Mouse (Mus musculus) gastrocnemius, postnatal 25 days (tissue): Measurements from ENCODE around the gene Nudt3. TPM values are rescaled to one million over a fixed set of nuclear protein-coding genes. Genes with fewer than 3 reads are reported as not detected.
"Not testable (repeated sequence)": the region's sequence is repeated elsewhere in the genome, so short reads cannot be mapped to it uniquely, and the experiment has no call there.

Source experiments
- DNase-seq: peaks from one replicate; pipeline ENCODE4 v3.0.0; 2022
- long read RNA-seq, 2 experiments: library from polyadenylated mRNA; stranded (forward); transcript quantifications; one replicate each; pipeline ENCODE4 v2.0.0; 2021
- total RNA-seq, 2 experiments: library from RNA; stranded (reverse); gene quantifications; 1 replicate in 1 of 2; 2 replicates in 1 of 2; pipeline ENCODE4 v1.2.3; 2021

Gene Nudt3
- 100 to 1,000 TPM; 201 to 245 TPM for total RNA-seq
- long read RNA-seq, experiment 1, transcript Nudt3-201 (5 exons, 2,223 nt) = major isoform, 17 of 294 reads
- long read RNA-seq, experiment 1, partial matches to known transcripts = 0 of 294 reads
- long read RNA-seq, experiment 1, other reads (novel, unspliced or antisense) = 274 of 294 reads
- long read RNA-seq, experiment 2, transcript Nudt3-201 (5 exons, 2,223 nt) = major isoform, 12 of 127 reads
- long read RNA-seq, experiment 2, partial matches to known transcripts = 0 of 127 reads
- long read RNA-seq, experiment 2, other reads (novel, unspliced or antisense) = 115 of 127 reads

DNA sequence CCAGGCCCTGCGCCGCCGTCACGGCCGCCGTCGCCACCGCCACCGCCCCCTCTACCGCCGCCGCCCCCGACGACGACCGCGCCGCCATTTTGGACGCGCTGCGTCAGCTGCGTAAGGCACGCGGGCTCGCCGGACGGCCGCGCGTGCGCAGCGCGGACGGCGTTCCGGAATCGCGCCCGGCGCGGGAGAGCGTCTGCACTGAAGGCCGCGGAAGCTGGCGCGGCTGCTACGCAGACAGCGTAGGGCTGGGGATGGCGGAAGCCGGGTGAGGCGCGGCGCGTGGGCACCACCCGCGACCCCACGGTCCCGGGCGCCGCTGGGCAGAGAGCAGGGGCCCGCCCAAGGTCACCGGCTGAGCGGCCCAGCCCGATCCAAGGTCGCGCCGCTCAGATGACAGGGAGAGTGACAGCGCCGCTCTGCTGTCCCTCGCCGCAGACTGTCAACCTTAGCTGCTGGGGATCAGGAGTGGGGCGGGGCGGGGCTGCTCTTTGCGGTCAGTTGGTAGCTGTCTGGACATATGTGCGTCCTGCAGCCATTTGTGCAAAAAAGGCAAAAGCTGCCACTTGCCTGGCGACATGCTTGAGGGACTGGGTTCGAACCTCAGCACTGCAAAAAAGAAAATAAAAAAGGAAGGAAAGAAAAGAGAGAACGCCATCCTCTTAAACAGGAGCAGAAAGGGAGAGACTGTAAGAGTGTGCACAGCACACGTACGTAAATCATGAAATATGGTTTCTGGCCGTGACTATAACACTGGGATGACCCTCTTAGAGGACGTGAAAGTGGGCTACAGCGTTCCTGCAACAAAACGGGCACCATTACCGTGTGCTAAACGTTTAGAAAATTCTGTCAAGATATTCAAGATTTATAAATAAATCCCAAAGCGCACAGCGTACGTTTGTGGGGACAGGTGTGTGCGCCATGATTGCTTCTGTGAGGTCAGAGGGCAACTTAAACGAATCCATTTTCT is at the start of gene Nudt3:
Gene Nudt3, minus strand, starts transcription at position 136 of the 967 bp plus-strand sequence.
- peak; percentile 89 for DNase-seq

DNA sequence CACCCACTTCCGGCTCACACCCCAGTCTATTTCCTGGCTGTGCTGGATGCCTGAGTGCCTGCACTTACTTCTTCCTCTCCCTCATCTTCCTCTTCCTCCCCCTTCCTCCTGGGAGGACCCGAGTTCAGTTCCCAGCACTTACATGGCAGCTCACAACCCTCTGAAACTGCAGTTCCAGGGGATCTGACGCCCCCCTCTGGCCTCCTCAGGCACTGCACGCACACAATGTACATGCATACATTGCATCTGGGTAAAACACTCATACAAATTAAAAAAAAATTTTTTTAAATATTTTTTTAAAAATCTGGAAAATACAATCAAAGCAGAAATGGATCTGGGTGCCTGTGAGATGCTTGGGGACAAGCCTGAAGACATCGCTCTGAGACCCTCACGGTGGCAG is 48.4 kb upstream of the Nudt3 start:
- DNase-seq = no peak

DNA sequence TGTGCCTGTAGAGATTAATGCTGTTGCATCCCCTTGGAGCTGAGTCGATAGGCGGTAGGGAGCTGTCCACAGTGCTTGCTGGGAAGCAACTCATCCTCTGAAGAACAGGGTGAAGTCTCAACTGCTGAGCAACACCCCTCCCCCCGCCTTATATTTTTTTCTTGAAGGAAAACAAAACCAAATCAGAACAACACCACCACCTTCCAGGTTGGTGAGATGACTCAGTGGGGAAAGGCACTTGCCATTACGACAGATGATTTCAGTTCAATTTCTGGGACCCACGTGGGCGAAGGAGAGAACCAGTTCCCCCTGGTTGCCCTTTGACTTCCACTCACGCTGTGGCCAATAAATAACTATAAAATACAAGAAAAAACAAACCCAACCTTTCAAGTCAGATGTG is 35.5 kb upstream of the Nudt3 start:
- DNase-seq = no peak

DNA sequence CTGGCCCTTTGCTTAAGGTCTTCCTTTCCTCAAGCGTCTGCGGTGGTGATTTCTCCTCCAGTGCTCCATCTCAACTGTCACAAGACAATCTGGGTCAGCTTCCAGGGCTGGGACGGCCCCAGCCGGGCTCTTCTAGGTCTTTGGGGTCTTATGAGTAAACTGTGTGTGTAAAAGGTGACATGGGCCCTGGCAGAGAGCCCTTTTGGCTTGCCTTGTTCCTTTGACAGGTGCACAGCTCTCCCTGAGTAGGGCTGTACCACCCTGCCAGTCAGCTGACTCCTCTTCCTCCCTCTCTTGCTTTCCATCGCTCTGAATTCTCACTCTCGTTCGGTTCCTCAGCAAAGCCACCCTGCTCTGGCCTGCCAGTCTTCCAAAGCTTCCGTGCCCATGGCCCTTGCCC is 33.8 kb upstream of the Nudt3 start:
- DNase-seq = no peak

DNA sequence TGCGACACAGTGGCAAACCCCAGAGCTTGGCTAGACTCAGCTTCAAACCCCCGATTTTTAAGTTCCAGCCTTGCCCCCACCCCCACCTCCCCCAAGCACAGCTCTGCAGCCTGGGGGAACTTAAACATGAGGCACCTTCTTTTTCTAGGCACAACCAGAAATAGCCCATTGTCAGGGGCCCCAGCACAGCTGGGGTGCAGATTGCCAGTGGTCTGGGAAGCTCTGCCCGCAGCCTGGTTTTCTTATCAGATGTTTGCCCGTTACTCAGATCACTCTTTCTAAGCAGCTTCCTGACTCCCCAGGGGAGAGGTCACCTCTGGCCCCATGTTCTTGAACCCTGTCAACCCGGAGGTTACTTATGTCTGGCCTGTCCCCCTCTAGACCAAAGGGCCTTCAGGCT is 33.1 kb upstream of the Nudt3 start:
- DNase-seq = no peak

DNA sequence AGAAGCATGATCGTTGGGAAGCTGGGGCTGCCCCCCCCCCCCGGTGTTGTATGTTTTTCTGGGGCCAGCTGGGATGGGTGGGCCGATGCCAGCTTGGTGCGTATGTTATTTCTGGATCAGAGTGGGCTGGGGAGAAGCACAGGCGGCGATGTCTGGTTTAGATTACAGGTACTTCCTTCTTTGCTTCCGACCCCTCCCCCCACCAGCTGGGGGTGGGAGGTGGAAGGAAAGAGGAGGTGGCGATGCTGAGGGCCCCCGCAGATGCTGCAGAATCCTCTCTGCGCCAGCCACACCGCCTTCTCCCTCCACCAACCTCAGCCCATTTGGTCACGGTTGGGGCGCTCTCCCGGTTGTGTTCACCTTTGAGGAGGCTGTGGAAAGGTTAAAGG is 32.7 kb upstream of the Nudt3 start:
- DNase-seq = no peak

DNA sequence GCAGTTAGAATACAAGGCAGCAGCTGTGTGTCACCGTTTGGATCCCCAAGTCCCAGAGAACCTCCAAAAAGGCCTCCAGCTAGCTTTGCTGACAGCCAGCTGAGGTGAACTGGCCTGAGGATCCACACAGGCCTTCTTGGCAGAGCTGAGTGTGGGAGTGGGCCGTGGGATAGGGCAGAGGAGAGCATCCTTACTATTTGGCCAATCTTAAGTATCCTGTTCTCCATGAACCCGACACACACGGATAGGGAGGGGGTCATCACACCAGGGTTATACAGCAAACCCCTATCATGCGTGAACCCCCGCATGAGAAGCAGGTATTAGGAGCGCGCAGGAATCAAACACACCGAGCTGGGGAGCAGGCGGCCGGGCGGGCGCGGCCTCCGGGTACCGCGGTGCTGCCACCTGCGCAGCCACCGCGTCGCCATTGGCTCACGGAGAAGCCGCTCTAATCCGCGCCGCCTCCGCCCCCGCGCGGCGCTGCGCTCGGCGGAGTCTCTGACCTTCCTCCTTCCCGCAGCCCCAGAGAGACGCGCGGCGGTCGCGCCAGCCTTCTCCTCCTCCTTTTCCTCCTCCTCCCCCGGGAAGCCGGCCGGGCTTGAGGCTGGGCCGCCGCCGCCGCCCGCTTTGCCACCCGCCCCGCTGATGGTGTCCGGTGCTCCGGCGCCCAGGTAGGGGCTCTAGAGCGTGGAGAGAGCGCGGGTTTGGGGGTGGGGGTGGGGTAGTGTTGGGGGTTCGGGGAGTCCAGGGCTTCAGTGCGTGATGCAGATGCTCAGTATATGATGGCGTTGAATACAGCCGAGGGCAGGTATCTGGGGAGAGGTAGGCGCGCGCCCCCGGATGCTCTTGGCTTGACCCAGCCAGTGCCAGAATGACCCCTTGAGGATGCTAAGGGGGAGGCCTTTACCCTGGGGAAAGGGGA is 32.1 kb upstream of the Nudt3 start, which contains the start of gene Pacsin1:
Gene Pacsin1, plus strand, starts transcription at position 421 of the 922 bp plus-strand sequence.
- peak; percentile 35 for DNase-seq

DNA sequence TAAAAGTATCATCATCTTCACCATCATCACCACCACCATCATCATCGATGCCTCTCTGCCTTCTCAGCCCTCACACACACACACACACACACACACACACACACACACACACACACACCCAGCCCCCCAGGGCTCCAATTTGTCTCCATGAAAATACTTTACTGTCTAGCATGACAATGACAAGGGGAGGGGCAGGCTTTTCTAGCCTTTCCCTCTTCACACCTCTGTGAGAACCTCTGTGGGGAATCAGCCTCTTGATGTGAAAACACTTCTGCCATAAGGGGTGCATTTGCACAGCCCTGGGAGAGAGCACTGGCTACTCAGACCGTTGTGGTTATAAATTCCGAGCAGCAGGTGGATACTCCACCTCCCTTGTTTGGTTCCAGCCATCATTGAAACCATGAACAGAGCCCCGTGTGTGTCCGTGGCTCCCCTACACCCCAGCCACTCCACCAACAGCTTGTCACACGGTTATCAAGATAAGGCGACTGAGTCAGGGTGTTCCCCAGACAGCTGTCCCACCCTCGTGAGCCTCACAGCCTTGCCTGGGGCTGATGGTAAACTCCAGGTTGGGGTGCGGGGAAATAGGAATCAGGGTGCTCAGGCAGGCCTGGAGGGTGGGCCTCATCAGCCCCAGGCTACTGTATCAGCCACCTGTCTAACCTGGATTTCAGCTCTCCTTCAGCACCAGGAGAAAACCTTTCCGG is 30.1 kb upstream of the Nudt3 start:
- DNase-seq = no peak

DNA sequence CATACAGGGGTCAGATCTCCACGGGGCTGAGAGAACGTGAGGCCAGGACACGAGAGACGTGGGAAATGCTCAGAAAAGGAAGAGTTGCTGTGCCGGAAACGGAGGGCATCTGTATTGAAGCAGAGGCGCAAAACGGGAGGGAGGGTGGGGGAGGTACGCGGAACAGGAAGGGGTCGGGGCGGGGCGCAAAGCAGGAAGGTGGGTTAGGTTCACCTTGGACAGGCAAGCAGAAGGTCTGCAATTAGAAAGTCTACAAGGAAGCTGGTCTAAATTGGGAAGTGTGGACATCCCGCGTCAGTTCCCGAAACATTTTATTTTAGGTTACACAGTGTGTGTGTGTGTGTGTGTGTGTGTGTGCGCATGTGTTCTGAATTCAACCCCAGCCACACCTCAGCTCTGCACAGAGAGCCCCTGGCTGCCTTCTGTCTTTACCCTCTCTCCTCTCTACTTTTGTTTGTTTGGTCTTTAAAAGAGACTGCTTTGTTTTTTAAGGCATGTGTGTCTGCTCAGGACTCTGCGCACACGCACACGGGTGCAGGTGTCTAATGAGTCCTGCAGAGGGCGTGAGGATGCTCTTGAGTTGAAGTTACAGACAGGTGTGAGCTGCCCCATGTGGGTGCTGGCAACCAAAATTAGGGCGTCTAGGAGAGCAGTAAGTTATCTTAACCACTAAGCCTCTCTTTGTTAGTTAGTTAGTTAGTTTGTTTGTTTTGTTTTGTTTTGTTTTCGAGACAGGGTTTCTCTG is 28.9 kb upstream of the Nudt3 start:
- DNase-seq = no peak

DNA sequence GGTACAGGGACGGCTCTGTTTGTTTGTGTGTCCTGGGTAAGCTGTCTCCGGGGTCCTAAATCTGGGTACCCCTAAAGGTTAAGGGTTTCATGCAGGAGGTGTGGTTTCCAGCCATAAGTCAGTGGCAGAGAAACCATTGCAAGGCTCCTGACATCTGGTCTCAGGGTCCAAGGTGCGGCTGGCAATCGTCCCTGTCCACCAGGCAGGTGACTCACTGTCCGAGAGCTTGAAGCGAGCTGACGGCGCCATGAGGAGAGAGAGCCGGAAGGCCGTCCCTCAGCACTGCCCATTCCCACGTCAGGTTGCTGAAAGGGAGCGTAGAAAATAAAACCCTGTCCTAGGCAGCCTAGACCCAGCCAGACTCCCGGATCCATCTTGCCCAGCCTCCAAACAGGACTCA is 27.3 kb upstream of the Nudt3 start:
- no peak for DNase-seq

DNA sequence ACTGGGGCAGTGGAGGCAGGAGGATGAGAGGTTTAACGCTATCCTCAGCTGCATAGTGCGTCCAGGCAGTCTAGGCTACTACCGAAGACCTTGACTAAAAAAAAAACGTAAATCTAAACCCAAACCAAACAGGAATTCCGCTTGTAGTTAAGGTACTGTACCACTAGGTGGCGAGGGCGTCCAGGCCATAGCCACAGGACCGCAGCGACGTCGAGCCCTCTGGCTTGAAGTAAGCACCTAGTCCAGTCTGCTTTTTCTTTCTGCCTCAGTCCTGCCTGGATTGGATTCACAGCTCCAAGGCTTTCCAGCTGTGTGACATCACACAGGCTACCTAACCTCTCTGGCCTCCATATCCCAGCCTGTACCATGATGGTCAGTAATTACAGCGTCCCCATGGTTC is 26.9 kb upstream of the Nudt3 start:
- DNase-seq = peak; percentile 32

DNA sequence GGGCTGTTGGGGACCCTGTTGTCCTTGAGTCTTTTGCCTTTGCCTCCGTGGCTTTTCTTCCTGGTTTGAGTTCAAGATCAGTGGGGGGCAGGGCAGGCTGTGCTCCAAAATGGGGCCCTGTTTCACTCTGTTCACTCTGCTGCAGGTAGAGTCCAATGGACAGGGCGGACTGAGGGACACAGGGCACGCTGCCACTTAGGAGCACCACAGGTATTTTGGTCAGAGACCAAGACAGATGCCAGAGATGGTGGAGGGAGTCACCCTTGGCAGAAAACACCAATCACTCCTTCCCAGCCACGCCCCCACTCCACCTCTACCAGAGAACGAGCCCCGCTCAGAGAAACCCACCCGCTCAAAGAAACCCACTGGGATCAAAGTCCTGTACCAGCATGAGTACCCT is 22.5 kb upstream of the Nudt3 start:
- DNase-seq = no peak

DNA sequence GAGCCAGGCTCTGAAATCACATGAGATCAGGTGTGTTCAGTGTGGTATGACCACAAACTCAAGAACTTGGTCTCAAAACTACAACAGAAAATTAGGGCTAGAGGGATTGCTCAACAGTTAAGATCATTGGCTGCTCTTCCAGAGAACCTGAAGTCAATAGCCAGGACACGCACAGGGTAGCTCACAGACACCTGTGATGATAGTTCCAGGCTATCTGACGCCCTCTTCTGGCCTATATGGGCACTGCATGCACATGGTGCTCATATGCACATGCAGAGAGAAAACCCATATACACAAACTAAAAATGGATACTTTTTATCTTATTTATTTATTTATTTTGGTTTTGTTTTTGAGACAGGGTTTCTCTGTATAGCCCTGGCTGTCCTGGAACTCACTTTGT is 21.3 kb upstream of the Nudt3 start:
- DNase-seq = no peak

DNA sequence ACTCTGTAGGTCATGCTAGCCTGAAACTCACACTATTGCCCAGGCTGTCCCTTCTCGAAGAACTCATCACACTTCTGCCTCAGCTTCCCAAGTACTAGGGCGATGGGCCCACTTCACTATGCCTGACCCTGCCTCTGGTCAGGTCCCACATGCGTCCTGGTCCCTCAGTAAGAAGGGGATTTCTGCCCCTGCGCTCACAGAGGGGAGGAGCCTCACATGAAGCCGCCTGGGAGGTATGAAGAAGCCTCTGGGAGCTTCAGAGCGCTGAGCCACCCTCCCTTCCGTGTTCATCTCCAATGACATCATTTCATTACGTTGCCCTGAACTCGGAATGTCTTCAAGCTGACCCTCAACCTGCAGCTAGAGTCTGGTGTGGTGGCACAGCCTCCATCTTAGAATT is 20.5 kb upstream of the Nudt3 start:
- no peak for DNase-seq

DNA sequence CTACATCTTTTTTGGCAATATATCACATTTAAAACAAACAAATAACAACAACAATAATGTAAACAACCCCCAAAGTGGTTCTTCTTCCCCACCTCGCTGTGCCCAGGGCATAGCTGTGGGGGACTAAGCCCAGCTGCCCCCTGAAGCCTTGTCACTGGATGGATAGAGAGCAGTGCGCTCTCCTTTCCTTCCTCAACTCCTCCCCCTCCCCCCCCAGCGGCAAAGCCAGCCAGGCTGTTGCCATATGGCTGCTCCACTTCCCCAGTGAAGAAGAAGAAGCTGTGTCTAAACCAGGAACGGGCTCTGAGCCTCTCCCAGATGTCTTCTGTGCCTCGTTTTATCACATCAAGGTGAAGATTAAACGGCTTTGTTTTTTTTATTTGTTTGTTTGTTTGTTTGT is 19.8 kb upstream of the Nudt3 start:
- DNase-seq = no peak

DNA sequence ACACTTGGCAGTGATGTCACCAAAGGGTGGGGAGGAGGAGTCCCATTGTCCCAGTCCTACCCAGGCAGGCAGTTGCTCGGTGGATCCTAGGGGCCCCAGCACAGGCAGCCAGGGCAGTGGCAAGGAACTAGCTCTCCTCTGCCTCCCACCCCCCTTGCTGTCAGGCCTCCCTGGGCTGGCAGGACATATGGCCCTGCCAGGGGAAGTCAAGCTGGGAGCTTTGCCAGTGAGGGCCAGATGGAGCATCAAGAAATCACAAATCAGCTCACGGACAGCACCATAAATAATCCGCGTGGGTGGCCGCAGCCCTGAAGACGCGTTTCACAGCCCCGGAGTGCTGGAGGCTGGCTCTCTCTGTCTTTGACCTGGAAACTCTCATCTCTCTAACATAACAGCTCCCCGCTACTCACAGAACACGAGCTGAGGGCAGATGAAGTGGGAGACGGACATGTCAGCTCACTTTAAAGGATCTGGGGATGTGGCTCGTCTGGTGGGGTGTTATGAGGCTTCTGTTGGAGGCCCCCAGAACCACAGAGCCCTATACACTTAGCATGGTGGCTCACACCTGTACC is 19.3 kb upstream of the Nudt3 start:
- peak; percentile 38 for DNase-seq

DNA sequence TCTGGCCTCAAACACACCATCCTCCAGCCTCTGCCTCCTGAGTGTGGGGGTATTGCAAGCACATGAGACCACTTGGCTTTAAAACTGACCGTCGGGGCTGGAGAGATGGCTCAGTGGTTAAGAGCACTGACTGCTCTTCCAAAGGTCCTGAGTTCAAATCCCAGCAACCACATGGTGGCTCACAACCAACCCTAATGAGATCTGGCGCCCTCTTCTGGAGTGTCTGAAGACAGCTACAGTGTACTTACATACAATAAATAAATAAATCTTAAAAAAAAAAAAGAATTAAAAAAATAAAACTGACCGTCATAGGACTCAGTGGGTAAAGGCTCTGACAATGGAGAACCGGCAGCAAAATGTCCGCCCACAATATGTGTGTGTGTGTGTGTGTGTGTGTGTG is 16.6 kb upstream of the Nudt3 start:
- DNase-seq = not testable (repeated sequence)

DNA sequence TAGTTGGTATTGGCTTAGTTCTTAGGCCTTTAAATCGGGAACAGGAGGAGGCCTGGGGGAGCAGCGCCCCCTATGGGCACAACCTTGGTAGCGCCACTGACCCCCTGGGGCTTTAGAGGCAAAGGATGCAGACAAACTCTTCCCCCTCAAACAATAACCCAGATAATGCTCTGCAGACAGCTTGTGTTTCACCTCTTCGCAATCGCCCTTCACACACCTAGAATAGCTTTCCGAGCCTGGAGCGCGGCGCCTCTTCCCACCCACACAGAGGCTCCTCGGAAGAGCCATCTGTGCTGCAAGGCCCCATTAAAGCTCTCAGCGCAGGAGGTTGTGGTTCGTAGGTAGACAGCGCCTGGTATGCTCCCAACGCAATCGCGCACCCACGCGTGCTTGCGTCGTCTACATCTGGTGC is 15.6 kb upstream of the Nudt3 start:
- no peak for DNase-seq

DNA sequence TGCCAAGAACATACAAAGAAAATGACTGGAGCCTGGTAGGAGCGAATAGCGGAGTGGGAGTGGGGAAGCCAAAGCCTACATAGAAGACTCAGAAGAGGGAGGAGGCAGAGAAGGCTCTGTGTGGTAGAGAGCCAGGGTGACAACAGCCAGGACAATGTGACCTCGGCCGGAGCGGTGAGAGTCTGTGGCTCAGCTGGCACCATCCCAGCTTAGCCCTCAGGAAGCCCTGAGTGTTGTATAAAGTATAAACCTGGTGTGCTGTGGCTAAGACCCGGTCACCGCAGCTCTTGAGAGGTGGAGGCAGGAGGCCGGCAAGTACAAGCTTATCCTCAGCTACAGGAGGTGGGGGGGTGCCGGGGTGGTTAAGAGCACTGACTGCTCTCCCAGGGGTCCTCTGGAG is 14.0 kb upstream of the Nudt3 start:
- no peak for DNase-seq
